Mouse (Mus musculus) frontal cortex, postnatal 10 days (tissue): ENCODE results near the gene Tapbp.

Experiments used
- DNase-seq, 2 experiments: peaks; one replicate each; pipeline ENCODE4 v3.0.0; 2022; ENCODE audit warnings: low spot score in 2 of 2, mixed read lengths in 1 of 2

Gene Tapbp

GRCm38 (mm10) chr17:33920282-33921097 lies 4.8 kb downstream of the Tapbp start:
- peak; percentile 66 to 74 for DNase-seq

GRCm38 (mm10) chr17:33921361-33921760 lies 5.7 kb downstream of the Tapbp start:
- DNase-seq, result no peak

- no peak for DNase-seq
Observed at GRCm38 (mm10) chr17:33924577-33925283, 9.0 kb downstream of the Tapbp start.

- DNase-seq, result no peak
Observed at GRCm38 (mm10) chr17:33925406-33926116, 9.9 kb downstream of the Tapbp start.

GRCm38 (mm10) chr17:33926207-33926932 lies 10.7 kb downstream of the Tapbp start:
- no peak for DNase-seq

GRCm38 (mm10) chr17:33928251-33928947 lies 12.7 kb downstream of the Tapbp start:
- DNase-seq, result no peak

GRCm38 (mm10) chr17:33929371-33930279 lies 13.9 kb downstream of the Tapbp start, which contains the start of gene Rgl2:
Gene Rgl2 (plus strand): TSS chr17:33929543.
- peak; percentile 90 to 94 for DNase-seq

GRCm38 (mm10) chr17:33930280-33931158 lies 14.8 kb downstream of the Tapbp start:
- DNase-seq, result peak in 1 of 2 experiments; percentile 62

- no peak for DNase-seq
Observed at GRCm38 (mm10) chr17:33931159-33931866, 15.6 kb downstream of the Tapbp start.

GRCm38 (mm10) chr17:33931947-33932346 lies 16.2 kb downstream of the Tapbp start:
- peak in 1 of 2 experiments; percentile 13 for DNase-seq

GRCm38 (mm10) chr17:33932448-33932847 lies 16.7 kb downstream of the Tapbp start:
- no peak for DNase-seq

- no peak for DNase-seq
Observed at GRCm38 (mm10) chr17:33932970-33933369, 17.3 kb downstream of the Tapbp start.

GRCm38 (mm10) chr17:33935422-33936055 lies 19.8 kb downstream of the Tapbp start:
- no peak for DNase-seq

GRCm38 (mm10) chr17:33936993-33937392 lies 21.3 kb downstream of the Tapbp start:
- no peak for DNase-seq

- no peak for DNase-seq
Observed at GRCm38 (mm10) chr17:33938783-33939182, 23.1 kb downstream of the Tapbp start.

- peak in 1 of 2 experiments; percentile 80 for DNase-seq
Observed at GRCm38 (mm10) chr17:33940206-33940805, 24.6 kb downstream of the Tapbp start, which contains the start of the genes Pfdn6 and Wdr46. Gene Pfdn6 (minus strand): TSS chr17:33940343. Gene Wdr46 (plus strand): TSS chr17:33940660.

- DNase-seq, result no peak
Observed at GRCm38 (mm10) chr17:33940981-33941380, 25.3 kb downstream of the Tapbp start.
